Mouse (Mus musculus) naive thymus-derived CD4-positive, alpha-beta T cell, adult 2 months (primary cell): ENCODE results near the gene Gdpd4.

Experiments
- DNase-seq: peaks from one replicate; pipeline ENCODE4 v3.0.0-alpha.2; 2011; ENCODE audit warnings: low read depth

Gene Gdpd4

DNA sequence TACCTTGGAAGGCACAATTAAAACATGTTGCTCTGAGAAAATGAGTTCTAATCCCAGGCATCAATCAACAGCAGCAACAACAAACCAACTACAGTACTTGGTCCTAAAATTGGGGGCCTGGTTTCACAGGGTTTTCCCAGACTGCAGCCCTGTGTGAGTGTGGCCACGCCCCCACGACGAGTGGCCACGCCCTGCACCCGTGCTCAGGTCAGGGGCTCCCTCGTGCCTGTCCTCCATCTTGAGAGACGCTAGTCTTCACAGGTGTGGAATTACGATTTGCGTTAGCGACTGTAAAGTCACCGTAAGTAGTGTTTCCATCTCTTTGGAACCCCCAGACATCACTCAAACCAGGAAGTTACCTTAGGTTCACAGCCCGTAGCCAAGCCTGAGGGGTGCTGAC, at the start of gene Gdpd4:
Gene Gdpd4 (plus strand): TSS at position 214 of the 400 bp plus-strand sequence.
- DNase-seq: no peak

DNA sequence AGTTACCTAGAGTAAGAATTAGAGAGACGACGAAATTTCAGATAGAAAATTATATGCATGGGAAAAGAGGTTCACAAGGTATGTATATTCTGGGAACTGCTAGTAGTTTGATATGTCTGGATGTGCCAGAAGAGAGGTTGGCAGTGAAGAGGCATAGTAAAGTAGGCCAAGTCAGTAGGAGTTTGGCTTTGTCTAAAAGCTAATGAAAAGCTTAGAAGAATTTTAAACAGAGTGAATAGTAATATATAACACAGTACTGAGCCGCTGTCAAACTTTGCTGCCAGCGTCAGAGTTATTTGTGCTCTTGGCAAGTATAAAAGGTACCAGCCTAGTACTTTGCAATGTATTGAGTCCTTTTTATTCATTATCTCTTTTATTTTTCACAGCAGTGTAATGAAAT, 47.4 kb upstream of the Gdpd4 start:
- no peak for DNase-seq

GRCm38 (mm10) chr7:97873317-97873716, 46.4 kb upstream of the Gdpd4 start:
- DNase-seq: no peak

DNA sequence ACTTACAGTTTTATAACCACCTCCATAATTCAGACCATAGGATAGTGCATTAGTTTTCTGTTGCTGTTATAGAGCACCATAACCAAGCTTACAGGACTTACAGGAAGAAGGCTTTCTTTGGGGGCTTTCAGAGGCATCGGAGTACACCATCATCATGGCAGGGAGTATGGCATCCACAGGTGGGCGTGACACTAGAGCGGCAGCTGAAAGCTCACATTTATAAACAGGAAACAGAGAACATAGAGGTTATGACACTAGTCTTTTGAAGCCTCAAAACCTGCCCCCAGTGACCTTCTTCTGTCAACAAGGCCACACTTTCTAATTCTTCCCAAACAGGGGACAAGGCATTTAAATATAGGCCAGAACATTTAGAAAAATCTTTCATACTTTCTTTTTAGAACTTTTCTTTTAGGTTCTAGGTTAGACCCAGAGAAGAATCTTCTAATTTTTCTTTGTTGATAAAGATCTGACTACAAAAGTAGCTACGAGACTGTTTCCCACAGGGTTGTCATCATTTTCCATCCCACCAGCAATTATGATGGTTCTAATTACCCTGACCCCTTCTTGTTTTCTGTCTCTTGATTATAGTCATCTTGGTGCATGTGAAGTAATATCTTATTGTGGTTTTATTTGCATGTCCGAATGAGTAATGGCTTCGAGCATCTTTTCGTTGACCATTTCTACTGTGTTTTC, 41.8 kb upstream of the Gdpd4 start:
- peak; percentile 45 for DNase-seq

- no peak for DNase-seq
Measured at GRCm38 (mm10) chr7:97911646-97912045, 8.1 kb upstream of the Gdpd4 start.

GRCm38 (mm10) chr7:97914833-97915516, 4.8 kb upstream of the Gdpd4 start:
- no peak for DNase-seq

DNA sequence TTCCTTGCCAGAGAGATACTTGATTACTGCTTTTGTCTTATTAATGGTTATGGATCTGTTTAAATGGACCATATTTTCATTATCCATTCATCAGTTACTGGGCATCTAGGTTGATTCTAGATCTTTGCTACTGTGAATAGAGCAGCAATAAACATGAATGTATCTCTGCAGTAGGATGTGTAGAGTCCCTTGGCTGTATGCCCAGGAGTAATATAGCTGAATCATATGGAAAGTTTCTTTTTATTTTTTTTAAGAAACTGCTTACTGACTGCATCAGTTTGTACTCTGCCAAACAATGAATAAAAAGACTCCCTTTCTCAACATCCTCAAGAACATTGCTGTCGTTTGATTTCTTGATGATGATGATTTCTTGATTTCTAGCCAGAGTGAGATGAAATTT, 6.1 kb downstream of the Gdpd4 start:
- no peak for DNase-seq

DNA sequence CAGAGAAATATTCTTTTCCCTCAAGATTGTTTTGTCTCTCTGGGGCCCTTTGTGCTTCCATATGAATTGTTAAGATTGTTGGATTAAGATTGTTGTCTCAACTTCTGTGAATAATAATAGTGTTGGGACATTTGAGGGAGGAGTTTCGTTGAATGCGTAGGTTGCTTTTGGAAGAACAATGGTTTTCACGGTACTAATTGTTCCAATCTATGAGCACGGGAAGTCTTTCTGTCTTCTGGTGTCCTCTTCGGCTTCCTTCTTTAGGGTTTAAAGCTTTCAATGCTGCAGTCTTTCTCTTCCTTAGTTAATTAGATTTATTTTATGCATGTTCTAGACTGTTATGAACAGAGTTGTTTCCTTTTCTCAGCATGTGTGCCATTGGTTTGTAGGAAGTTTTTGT, 7.2 kb downstream of the Gdpd4 start:
- no peak for DNase-seq

DNA sequence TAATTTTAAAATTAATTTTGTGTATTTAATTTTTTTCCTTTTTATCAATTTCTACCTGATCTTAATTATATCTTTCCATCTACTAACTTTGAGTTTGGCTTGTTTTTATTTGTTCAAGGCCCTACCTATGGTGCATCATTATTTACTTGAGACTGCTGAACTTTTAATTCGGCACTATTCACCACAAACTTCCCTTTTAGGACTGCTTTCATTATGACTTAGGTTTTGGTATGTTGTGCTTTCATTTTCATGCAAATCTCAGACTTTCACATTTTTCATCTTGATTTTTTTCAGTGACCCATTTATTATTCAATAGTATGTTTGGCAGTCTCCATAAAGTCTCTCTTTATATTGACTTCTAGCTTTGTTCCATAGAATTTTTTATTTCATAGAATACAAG, 24.7 kb downstream of the Gdpd4 start:
- DNase-seq: no peak

GRCm38 (mm10) chr7:97972486-97972885, 52.7 kb downstream of the Gdpd4 start:
- no peak for DNase-seq

GRCm38 (mm10) chr7:97977463-97977862, 57.7 kb downstream of the Gdpd4 start:
- DNase-seq: peak; percentile 66

DNA sequence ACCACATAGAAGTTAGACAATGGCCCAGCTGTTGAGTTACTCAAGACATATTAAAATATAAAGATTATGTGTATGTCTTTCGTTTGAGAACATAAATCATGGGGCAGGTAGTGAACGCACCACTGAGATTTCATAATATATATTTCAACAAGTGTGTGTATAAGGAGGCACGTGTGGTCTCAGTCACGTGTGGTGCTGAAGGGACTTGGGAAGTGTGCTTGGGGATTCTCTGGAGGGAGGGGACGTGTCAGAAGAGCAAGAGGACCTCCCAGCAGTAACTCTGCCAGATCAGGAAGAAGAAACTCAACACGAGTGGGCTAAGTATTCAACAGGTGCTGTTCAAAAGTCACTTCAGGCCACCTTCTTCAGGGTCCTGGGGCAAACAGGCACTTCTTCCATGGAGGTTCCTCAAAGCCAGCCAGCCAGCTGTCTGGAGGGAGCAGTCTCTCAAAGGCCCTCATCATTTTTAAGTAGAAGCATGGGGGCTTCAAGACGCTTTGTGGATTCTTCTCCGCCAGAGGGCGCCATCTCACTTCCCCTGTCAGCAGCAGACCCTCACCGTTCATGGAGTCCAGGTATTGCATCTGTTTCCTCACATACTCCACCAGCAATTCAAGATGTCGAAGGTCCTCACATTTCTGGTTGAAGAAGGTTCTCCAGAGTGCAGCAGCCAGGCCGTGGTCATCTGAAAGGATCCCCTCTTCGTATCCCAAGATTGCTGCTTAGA, 64.5 kb downstream of the Gdpd4 start:
- peak; percentile 56 for DNase-seq

GRCm38 (mm10) chr7:98002617-98003016, 82.9 kb downstream of the Gdpd4 start:
- DNase-seq: no peak

GRCm38 (mm10) chr7:98048101-98048824, 128.5 kb downstream of the Gdpd4 start:
- DNase-seq: no peak

GRCm38 (mm10) chr7:98051980-98052379, 132.2 kb downstream of the Gdpd4 start:
- peak; percentile 46 for DNase-seq

GRCm38 (mm10) chr7:98054461-98054860, 134.7 kb downstream of the Gdpd4 start:
- no peak for DNase-seq

DNA sequence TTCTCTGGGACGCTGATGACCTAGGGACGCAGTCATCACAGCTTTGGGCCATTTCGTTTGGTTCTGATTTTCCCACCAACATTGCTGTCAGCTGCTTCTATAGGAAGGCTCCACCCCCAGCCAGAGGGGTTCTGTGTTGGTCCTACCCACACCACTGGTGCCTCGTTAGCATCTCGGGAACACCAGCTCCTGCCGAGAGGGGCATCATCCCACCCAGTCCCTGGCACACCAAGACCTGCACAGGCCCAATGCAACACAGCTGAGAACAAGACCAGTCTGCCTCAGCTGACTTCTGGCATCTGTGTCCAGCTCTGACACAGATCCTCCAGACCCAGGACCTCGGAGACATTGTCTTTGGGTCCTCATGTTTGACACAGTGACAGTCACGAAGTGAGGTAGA, 135.2 kb downstream of the Gdpd4 start:
- no peak for DNase-seq

DNA sequence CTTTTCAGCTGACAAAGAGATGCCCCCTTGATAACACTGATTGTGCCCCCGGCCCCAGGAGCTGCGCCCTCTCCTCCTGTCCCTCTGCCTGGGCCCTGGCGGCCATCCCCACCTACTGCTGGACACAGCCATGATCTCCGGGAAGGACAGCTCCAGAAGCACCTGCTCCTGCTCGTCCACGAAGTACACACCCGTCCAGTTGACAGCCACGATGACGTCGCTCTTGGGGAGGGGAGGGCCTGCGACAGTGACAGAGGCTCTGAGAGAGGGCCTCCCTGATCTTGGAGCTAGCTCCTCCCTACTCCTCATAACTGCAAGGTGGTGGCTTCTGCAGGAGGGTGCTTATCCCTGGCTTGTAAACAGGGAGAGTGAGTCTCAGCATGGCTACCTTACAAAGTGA, 146.5 kb downstream of the Gdpd4 start:
- no peak for DNase-seq

DNA sequence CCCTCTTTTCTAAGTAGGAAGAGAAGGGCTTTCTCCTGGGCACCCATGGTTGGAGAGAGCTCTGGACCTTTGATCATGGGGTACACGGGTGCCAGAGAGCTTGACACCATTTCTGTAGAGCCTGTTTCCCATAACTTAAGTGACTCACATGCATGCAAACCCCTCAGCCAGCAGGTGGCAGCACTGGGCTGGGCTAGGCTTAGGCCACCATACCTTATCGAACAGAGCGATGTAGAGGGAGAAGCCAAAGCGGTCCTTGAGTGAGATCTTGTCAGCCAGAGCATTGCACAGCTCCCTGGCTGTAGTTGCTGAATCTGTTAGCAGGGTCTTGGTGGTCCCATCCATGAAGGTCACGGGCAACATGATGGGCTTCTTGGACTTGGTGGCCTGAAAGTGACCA, 151.9 kb downstream of the Gdpd4 start:
- peak; percentile 85 for DNase-seq

DNA sequence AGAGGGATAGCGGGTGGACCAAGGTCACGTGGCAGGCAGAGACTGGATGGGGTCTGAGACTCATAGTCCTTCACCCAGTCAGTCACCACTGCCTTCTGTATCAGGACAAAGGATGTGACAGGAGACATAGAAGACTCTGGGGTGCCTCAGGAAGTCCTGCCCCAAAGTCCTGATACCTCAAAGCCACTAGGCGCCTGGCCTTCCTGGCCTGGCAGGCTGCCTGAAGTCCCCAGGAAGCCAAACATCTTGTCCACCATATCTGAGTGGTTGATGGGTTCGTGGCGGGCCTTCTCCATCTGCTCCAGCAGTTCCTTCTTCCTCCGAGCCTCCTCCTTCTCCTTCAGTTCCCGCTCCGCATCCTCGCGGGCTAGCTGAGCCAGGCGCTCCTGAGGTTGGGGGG, 157.7 kb downstream of the Gdpd4 start:
- no peak for DNase-seq

- DNase-seq: no peak
Measured at GRCm38 (mm10) chr7:98082376-98082775, 162.6 kb downstream of the Gdpd4 start.

- no peak for DNase-seq
Measured at GRCm38 (mm10) chr7:98084541-98085293, 165.0 kb downstream of the Gdpd4 start.
